Mouse (Mus musculus) MEL (cell line): ENCODE measurements around the gene Eif5a. TPM values are rescaled to one million over a fixed set of nuclear protein-coding genes. Genes with fewer than 3 reads are reported as not detected.

Experiments
- DNase-seq: peaks from one replicate; pipeline ENCODE4 v3.0.0; 2011; ENCODE audit warnings: low read depth, low spot score
- H3K27ac ChIP-seq: 2 replicates; pipeline ENCODE4 v1.5.1; 2012; ENCODE audit warnings: low read depth, mild to moderate bottlenecking, control low read depth, low read length, moderate library complexity; ENCODE audit not compliant: control insufficient read depth
- H3K27me3 ChIP-seq, 2 experiments: fragments of 150-350 bp in 1 of 2; sonication (generic) in 1 of 2; 2 replicates each; pipeline ENCODE4 v1.6.1; 2012; ENCODE audit warnings: low read length in 2 of 2, mild to moderate bottlenecking in 2 of 2, improper control_type of control experiment in 1 of 2, moderate library complexity in 1 of 2; ENCODE audit not compliant: insufficient read depth in 2 of 2, control insufficient read depth in 1 of 2
- H3K36me3 ChIP-seq, 2 experiments: 2 replicates each; pipeline ENCODE4 v1.6.1; 2012 to 2014; ENCODE audit warnings: low read length in 2 of 2, improper control_type of control experiment in 1 of 2, inconsistent platforms in 1 of 2, mild to moderate bottlenecking in 1 of 2; ENCODE audit not compliant: insufficient read depth in 2 of 2, control insufficient read depth in 1 of 2
- H3K4me1 ChIP-seq, 2 experiments: fragments of 150-350 bp in 1 of 2; sonication (generic) in 1 of 2; 2 replicates each; pipeline ENCODE4 v1.6.1; 2012; ENCODE audit warnings: low read length in 2 of 2, improper control_type of control experiment in 1 of 2, mild to moderate bottlenecking in 1 of 2; ENCODE audit not compliant: insufficient read depth in 2 of 2, control insufficient read depth in 1 of 2
- H3K4me3 ChIP-seq, 2 experiments: fragments of 150-350 bp in 1 of 2; sonication (generic) in 1 of 2; 2 replicates each; pipeline ENCODE4 v1.5.1; 2012; ENCODE audit warnings: low read depth in 2 of 2, low read length in 2 of 2, mild to moderate bottlenecking in 2 of 2, moderate library complexity in 2 of 2, control low read depth in 1 of 2, improper control_type of control experiment in 1 of 2; ENCODE audit not compliant: control insufficient read depth in 1 of 2, insufficient read depth in 1 of 2
- H3K79me2 ChIP-seq: 2 replicates; pipeline ENCODE4 v1.6.1; 2012; ENCODE audit warnings: mild to moderate bottlenecking, low read length, moderate library complexity; ENCODE audit not compliant: control insufficient read depth, poor library complexity, insufficient read depth
- H3K9ac ChIP-seq: 2 replicates; pipeline ENCODE4 v1.6.1; 2012; ENCODE audit warnings: low read depth, mild to moderate bottlenecking, control low read depth, low read length, moderate library complexity; ENCODE audit not compliant: control insufficient read depth, poor library complexity, severe bottlenecking
- H3K9me3 ChIP-seq: fragments of 150-350 bp; sonication (generic); replicated peaks from 2 replicates; pipeline ENCODE4 v1.6.1; 2012; ENCODE audit warnings: mild to moderate bottlenecking, low read length, improper control_type of control experiment, moderate library complexity; ENCODE audit not compliant: insufficient read depth
- ELF1 ChIP-seq: IDR thresholded peaks from 2 replicates; pipeline ENCODE4 v1.6.1; 2014; ENCODE audit warnings: low read depth, mild to moderate bottlenecking, inconsistent platforms, low read length, improper control_type of control experiment, moderate library complexity
- ETS1 ChIP-seq: IDR thresholded peaks from 2 replicates; pipeline ENCODE4 v1.6.1; 2012; ENCODE audit warnings: low read depth, mild to moderate bottlenecking, inconsistent platforms, low read length, improper control_type of control experiment, moderate library complexity
- GABPA ChIP-seq: IDR thresholded peaks from 2 replicates; pipeline ENCODE4 v1.6.1; 2012; ENCODE audit warnings: low read depth, mild to moderate bottlenecking, inconsistent platforms, low read length, improper control_type of control experiment, moderate library complexity
- GATA1 ChIP-seq: IDR thresholded peaks from 2 replicates; pipeline ENCODE4 v1.6.1; 2011; ENCODE audit warnings: low read depth, low read length, improper control_type of control experiment
- HCFC1 ChIP-seq: IDR thresholded peaks from 2 replicates; pipeline ENCODE4 v1.6.1; 2012; ENCODE audit warnings: low read depth, mild to moderate bottlenecking, inconsistent platforms, low read length, improper control_type of control experiment, moderate library complexity
- MAZ ChIP-seq: IDR thresholded peaks from 2 replicates; pipeline ENCODE4 v1.6.1; 2012; ENCODE audit warnings: low read depth, mild to moderate bottlenecking, inconsistent platforms, low read length, improper control_type of control experiment
- MXI1 ChIP-seq: IDR thresholded peaks from 2 replicates; pipeline ENCODE4 v1.6.1; 2011; ENCODE audit warnings: mild to moderate bottlenecking, low read depth, low read length, improper control_type of control experiment
- MYB ChIP-seq: IDR thresholded peaks from 2 replicates; pipeline ENCODE4 v1.6.1; 2011; ENCODE audit warnings: mild to moderate bottlenecking, low read depth, low read length, improper control_type of control experiment
- NELFE ChIP-seq: IDR thresholded peaks from 2 replicates; pipeline ENCODE4 v1.6.1; 2011; ENCODE audit warnings: low read depth, low read length, improper control_type of control experiment
- POLR2A ChIP-seq, 2 experiments: IDR thresholded peaks; 2 replicates each; pipeline ENCODE4 v1.6.1; 2011 to 2012; ENCODE audit warnings: low read length in 2 of 2, mild to moderate bottlenecking in 2 of 2, control low read depth in 1 of 2, improper control_type of control experiment in 1 of 2, low read depth in 1 of 2, moderate library complexity in 1 of 2; ENCODE audit not compliant: control insufficient read depth in 1 of 2, insufficient read depth in 1 of 2, poor library complexity in 1 of 2
- RAD21 ChIP-seq: IDR thresholded peaks from 2 replicates; pipeline ENCODE4 v1.6.1; 2011; ENCODE audit warnings: mild to moderate bottlenecking, low read depth, low read length, improper control_type of control experiment
- SMC3 ChIP-seq: IDR thresholded peaks from 2 replicates; pipeline ENCODE4 v1.6.1; 2011; ENCODE audit warnings: low read depth, low read length, improper control_type of control experiment
- TAL1 ChIP-seq: IDR thresholded peaks from 2 replicates; pipeline ENCODE4 v1.6.1; 2012; ENCODE audit warnings: mild to moderate bottlenecking, inconsistent platforms, low read length, moderate library complexity, mixed read lengths
- TBP ChIP-seq: IDR thresholded peaks from 2 replicates; pipeline ENCODE4 v1.8.0; 2011; ENCODE audit warnings: low read depth, low read length, improper control_type of control experiment
- UBTF ChIP-seq: IDR thresholded peaks from 2 replicates; pipeline ENCODE4 v1.6.1; 2012; ENCODE audit warnings: low read depth, mild to moderate bottlenecking, inconsistent platforms, low read length, improper control_type of control experiment, moderate library complexity, borderline replicate concordance; ENCODE audit not compliant: insufficient read depth
- USF1 ChIP-seq: IDR thresholded peaks from 2 replicates; pipeline ENCODE4 v1.6.1; 2014; ENCODE audit warnings: low read depth, mild to moderate bottlenecking, inconsistent platforms, low read length, improper control_type of control experiment, moderate library complexity
- USF2 ChIP-seq, 2 experiments: IDR thresholded peaks; 2 replicates each; pipeline ENCODE4 v1.6.1; 2011 to 2012; ENCODE audit warnings: improper control_type of control experiment in 2 of 2, low read length in 2 of 2, borderline replicate concordance in 1 of 2, inconsistent platforms in 1 of 2, low read depth in 1 of 2, mild to moderate bottlenecking in 1 of 2; ENCODE audit not compliant: insufficient read depth in 1 of 2
- ZNF384 ChIP-seq: IDR thresholded peaks from 2 replicates; pipeline ENCODE4 v1.6.1; 2012; ENCODE audit warnings: low read depth, mild to moderate bottlenecking, inconsistent platforms, low read length, improper control_type of control experiment
- polyA plus RNA-seq, 2 experiments: library from polyadenylated mRNA; stranded (reverse) in 1 of 2; unstranded in 1 of 2; fragments of >175 nt in 1 of 2; fragments of >200 nt in 1 of 2; gene quantifications; 2 replicates each; pipeline versions ENCODE4 v1.2.1 to v1.2.4; 2012; ENCODE audit warnings: low replicate concordance in 2 of 2, low read depth in 1 of 2; ENCODE audit not compliant: insufficient read length in 2 of 2, insufficient read depth in 1 of 2, missing spikeins in 1 of 2
- total RNA-seq: library from RNA; depleted of rRNA; stranded (reverse); fragments of 300-350 nt; gene quantifications from 2 replicates; pipeline ENCODE4 v1.2.3, GENCODE M21; 2012

Gene Eif5a
- total and polyA plus RNA-seq, 3 experiments = 1,272 to 3,185 (median 1,428) TPM

- TF ChIP-seq USF2 (IDR thresholded peaks at IDR 0.05; ENCODE audit: borderline replicate concordance in 1 of 2, insufficient read depth in 1 of 2, low read depth in 1 of 2, low read length in 2 of 2) (no peak), ELF1 (no peak), USF1 (peak; percentile 23; the same call in 1 of the 2 replicates), TBP (peak; percentile 90), UBTF (0 out of 2 replicates have a peak, but pooled peaks have one; percentile 31), RAD21 (no peak), MXI1 (no peak)
Observed at GRCm38 (mm10) chr11:69900471-69901405, 21.0 kb downstream of the Eif5a start, which contains the start of the genes 2810408A11Rik and Neurl4 (continued).

- Histone ChIP-seq H3K27ac (no peak overlapping the region), H3K79me2 (peaks cover 18% of the 10 kb centered on the region), H3K9ac (no peak overlapping the region), H3K4me3 (no peak overlapping the region), H3K9me3 (no peaks in the 10 kb centered on the region), H3K36me3 (peaks cover 0 to 6% of the 10 kb centered on the region in 2 experiments; a peak in 3 of 4 replicates), H3K4me1 (peaks cover 2 to 16% of the 10 kb centered on the region in 2 experiments; a peak in 2 of 4 replicates), H3K27me3 (no peaks in the 10 kb centered on the region)
- TF ChIP-seq TAL1 (no peak), ZNF384 (peak; percentile 58; the same call in 1 of the 2 replicates)
- DNase-seq = no peak
Observed at GRCm38 (mm10) chr11:69899870-69900269, 21.9 kb downstream of the Eif5a start.

GRCm38 (mm10) chr11:69895291-69895690 lies 26.5 kb downstream of the Eif5a start, which contains the start of gene Acap1:
Gene Acap1, minus strand, starts transcription at chr11:69895539.
- Histone ChIP-seq H3K4me1 (peaks cover 13 to 26% of the 10 kb centered on the region in 2 experiments), H3K27ac (peak within 1 kb of the TSS; percentile 71)

More at GRCm38 (mm10) chr11:69895291-69895690, 26.5 kb downstream of the Eif5a start, which contains the start of gene Acap1:
- Histone ChIP-seq H3K9me3 (no peaks in the 10 kb centered on the region), H3K79me2 (no peaks in the 10 kb centered on the region; the same call in none of the 2 replicates), H3K36me3 (peaks cover 0 to 15% of the 10 kb centered on the region in 2 experiments; a peak in 2 of 4 replicates), H3K27me3 (no peaks in the 10 kb centered on the region), H3K4me3 (peak within 1 kb of the TSS; percentile 47 to 72), H3K9ac (peak within 1 kb of the TSS; percentile 68)
- TF ChIP-seq ELF1 (0 out of 2 replicates have a peak, but pooled peaks have one; percentile 7), SMC3 (no peak), POLR2A (IDR thresholded peaks at IDR 0.05; ENCODE audit: control insufficient read depth in 1 of 2, insufficient read depth in 1 of 2, low read depth in 1 of 2, low read length in 2 of 2, poor library complexity in 1 of 2) (peak in 1 of 2 experiments; percentile 60; a peak in 2 of 4 replicates), HCFC1 (0 out of 2 replicates have a peak, but pooled peaks have one; percentile 10), GATA1 (no peak), MXI1 (0 out of 2 replicates have a peak, but pooled peaks have one; percentile 31), NELFE (peak; percentile 59), GABPA (no peak), ETS1 (0 out of 2 replicates have a peak, but pooled peaks have one; percentile 30), MAZ (peak; percentile 77; the same call in 1 of the 2 replicates), MYB (no peak)
- peak; percentile 78 for DNase-seq
